Mouse (Mus musculus): ENCODE measurements around the gene Epha4. TPM values are rescaled to one million over a fixed set of nuclear protein-coding genes. Genes with fewer than 3 reads are reported as not detected.

Gene Epha4
- total RNA-seq, 2 experiments from 2014 or later, result 0.09 to 0.77 TPM

GRCm38 (mm10) chr1:77363848-77364247 lies 151.0 kb downstream of the Epha4 start:
- ATAC-seq (replicated peaks; ENCODE audit: low FRiP score, poor library complexity, severe bottlenecking), result no peak

GRCm38 (mm10) chr1:77346459-77346858 lies 168.4 kb downstream of the Epha4 start:
- no peak for ATAC-seq (replicated peaks; ENCODE audit: low FRiP score, poor library complexity, severe bottlenecking)

DNA sequence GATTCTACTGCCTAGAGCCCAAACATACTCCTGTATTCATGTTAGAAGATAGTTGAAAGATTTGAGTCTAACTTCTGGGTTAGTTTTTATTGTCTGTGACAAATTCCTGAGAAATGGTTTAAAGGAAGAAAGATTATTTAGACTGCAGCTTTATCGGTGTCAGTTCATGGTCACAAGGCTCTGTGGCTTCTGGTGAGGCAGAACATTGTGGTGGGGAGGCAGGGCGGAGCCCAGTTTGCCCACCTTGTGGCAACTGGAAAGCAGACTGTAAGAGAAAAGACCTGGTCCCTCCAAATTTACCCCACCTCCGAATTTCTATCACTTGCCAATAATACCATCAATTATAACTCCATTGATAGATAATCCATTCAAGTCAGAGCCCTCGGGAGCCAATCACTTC lies 171.1 kb downstream of the Epha4 start:
- ATAC-seq (replicated peaks; ENCODE audit: low FRiP score, poor library complexity, severe bottlenecking), result no peak

DNA sequence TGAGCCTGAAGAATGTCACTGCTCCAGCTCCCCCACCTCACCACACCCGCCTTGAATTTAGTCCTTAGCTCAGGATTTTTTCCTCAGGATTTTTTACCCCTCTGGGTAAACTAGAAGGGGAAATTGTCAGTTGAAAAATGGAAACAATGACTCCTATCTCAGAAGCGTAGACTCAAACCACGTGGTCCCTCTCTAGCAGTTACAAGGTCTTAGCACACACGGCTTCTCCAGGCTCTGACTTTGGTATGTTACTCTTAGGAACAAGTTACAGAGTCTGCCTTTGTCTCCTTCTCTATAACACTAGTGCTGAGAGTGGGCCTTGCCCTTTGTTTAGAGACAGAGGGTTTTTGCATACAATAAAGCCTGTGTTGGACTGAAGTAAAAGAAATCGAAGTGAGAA lies 175.2 kb downstream of the Epha4 start:
- ATAC-seq (replicated peaks; ENCODE audit: low FRiP score, poor library complexity, severe bottlenecking), result no peak

DNA sequence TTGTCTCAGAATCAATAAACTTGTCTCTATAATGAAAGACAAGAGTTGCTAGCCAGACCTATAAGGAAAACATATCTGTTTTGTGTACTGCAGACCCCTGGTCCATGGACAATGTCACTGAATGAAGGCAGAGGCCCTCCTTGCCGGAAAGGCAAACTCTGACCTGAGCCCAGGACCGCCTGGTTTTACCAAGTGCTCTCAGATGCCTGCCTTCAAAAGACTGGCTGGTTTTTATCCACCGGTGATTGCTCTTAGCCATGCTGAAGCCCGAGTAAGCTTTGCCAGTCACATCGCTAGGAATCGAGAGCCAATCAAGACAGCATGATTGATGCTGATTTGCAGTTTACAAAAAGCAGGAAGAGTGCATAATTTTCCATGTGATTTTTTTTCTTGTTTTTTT lies 176.5 kb downstream of the Epha4 start:
- no peak for ATAC-seq (replicated peaks; ENCODE audit: low FRiP score, poor library complexity, severe bottlenecking)

DNA sequence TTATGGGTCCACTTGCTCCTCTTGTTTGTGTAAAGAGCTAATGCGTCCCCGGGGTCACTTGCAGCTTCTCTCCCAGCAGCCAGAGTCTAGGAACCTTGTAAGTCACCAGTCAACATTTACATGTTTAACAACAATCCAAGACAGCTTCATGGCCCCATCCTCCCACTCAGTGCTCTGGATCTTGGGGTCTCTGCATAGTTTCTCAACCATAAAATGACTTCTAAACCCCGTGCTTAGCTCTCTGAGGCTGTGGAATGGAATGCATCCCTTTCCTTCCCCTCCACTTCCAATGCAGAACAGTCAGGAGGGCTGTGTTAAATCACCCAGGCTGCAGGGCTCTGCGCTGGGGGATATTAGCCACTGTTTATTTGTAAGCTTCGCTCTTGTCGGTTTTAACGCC lies 178.0 kb downstream of the Epha4 start:
- ATAC-seq (replicated peaks; ENCODE audit: low FRiP score, poor library complexity, severe bottlenecking), result no peak

DNA sequence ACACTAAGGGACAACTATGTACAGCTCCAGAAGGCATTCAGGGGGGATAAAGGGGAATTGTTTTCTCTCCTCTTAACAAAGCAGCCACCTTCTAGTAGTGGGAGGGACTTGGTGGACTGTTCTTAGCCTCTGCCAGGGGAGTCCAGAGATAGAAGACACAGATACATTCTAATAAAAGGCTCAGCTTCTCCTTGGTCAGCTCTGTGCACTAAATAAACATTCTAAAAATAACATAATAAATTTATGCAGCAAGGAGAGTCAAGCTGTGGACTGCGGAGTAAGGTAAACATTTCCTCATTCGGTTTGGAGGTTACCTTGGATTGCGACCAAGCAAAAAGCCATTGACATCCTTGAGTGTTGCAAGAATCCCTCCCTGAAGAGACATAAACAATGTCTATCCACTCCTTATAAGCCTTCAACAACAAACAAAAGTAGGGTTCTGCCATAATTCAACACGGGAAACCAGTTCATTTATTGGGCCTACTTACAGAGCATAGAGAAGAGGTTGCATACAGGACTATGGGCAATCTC lies 196.2 kb downstream of the Epha4 start:
- no peak for ATAC-seq (replicated peaks; ENCODE audit: low FRiP score, poor library complexity, severe bottlenecking)

Data from erythroblast, adult 5-6 weeks (primary cell).